Mouse (Mus musculus) liver, embryonic 12.5 days (tissue): ENCODE results near the gene Serpini1. TPM values are rescaled to one million over a fixed set of nuclear protein-coding genes. Genes with fewer than 3 reads are reported as not detected.
"Not testable (repeated sequence)": the region's sequence is repeated elsewhere in the genome, so short reads cannot be mapped to it uniquely, and the experiment has no call there.

ENCODE experiments used
- ATAC-seq: fragments of 200-750 bp; cut with Nextera tagmentation; 2 replicates; pipeline ENCODE4 v1.8.0; 2017; ENCODE audit warnings: moderate number of reproducible peaks, mild to moderate bottlenecking, moderate library complexity
- H3K27ac ChIP-seq: fragments of 300-500 bp; sonication (generic); 2 replicates; pipeline ENCODE4 v1.5.1; 2016; ENCODE audit warnings: mild to moderate bottlenecking
- H3K27me3 ChIP-seq: fragments of 300-500 bp; sonication (generic); replicated peaks from 2 replicates; pipeline ENCODE4 v1.6.1; 2016; ENCODE audit warnings: mild to moderate bottlenecking, moderate library complexity
- H3K36me3 ChIP-seq: fragments of 300-500 bp; sonication (generic); 2 replicates; pipeline ENCODE4 v1.6.1; 2016; ENCODE audit warnings: mild to moderate bottlenecking, moderate library complexity
- H3K4me1 ChIP-seq: fragments of 300-500 bp; sonication (generic); 2 replicates; pipeline ENCODE4 v1.6.1; 2016
- H3K4me2 ChIP-seq: fragments of 300-500 bp; sonication (generic); 2 replicates; pipeline ENCODE4 v1.6.1; 2016; ENCODE audit warnings: mild to moderate bottlenecking, moderate library complexity
- H3K4me3 ChIP-seq: fragments of 300-500 bp; sonication (generic); 2 replicates; pipeline ENCODE4 v1.5.1; 2016; ENCODE audit warnings: mild to moderate bottlenecking, moderate library complexity
- H3K9ac ChIP-seq: fragments of 300-500 bp; sonication (generic); 2 replicates; pipeline ENCODE4 v1.6.1; 2016; ENCODE audit warnings: mild to moderate bottlenecking, moderate library complexity
- H3K9me3 ChIP-seq: fragments of 300-500 bp; sonication (generic); replicated peaks from 2 replicates; pipeline ENCODE4 v1.6.1; 2016; ENCODE audit warnings: mild to moderate bottlenecking, moderate library complexity
- WGBS: fragments of 180-500 bp; shearing (Covaris S2); methylation state at CpG from one replicate; pipeline ENCODE4 v1.1.7; 2016; ENCODE audit not compliant: insufficient replicate concordance; 5-methylcytosine and 5-hydroxymethylcytosine counted together
- polyA plus RNA-seq: library from polyadenylated mRNA; unstranded; fragments of >200 nt; fragmentation: Nextera tagmentation; extraction: Ambion mirVana; gene quantifications from 2 replicates; pipeline ENCODE4 v1.2.1, GENCODE M21; 2016

Serpini1 gene
- polyA plus RNA-seq, 1 experiment from 2014 or later: 0.62 TPM

DNA sequence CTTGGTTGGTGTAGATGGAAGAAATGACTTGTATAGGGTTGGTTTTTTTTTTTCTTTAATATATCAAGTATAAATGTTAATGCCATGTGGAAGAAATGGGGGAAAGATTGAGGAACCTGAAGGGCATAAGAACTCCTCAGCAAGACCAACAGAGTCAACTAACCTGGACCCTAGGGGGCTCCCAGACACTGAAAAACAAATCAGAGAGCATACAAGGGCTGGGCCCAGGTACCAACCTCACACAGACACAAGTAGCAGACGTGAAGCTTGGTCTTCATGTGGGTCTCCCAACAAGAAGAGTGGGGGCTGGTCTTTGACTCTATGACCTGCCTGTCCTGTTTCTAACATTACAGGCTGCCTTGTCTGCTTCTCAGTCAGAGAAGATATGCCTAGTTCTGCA, 82.2 kb downstream of the Serpini1 start:
- no peak overlapping the region for H3K4me3 ChIP-seq
- ATAC-seq: no peak
- no peak overlapping the region for H3K9ac ChIP-seq
- no peak overlapping the region for H3K4me2 ChIP-seq
- no peaks in the 10 kb centered on the region for H3K36me3 ChIP-seq
- H3K9me3 ChIP-seq: no peaks in the 10 kb centered on the region
- H3K27me3 ChIP-seq: no peaks in the 10 kb centered on the region
- H3K4me1 ChIP-seq: no peaks in the 10 kb centered on the region
- no peak overlapping the region for H3K27ac ChIP-seq
- WGBS: 55% methylated on average over 1 of the region's 1 CpGs

DNA sequence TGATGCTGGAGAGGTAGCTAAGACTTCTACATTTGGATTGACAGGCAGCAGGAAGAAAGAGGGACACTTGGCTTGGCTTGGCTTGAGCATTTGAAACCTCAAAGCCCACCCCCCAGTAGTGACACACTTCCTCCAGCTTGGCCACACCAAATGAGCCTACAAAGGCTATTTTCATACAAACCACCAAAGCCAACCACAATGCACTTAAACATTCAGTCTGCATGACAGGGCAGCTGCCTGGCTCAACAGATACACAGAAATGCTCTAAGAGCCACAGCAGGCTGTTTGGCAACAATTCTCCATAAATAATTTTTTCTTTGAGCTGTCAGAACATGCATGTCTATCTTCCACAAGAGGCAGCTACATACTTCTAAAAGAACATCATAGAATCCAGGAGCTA, 90.2 kb downstream of the Serpini1 start:
- H3K4me1 ChIP-seq: no peaks in the 10 kb centered on the region
- no peak overlapping the region for H3K9ac ChIP-seq
- no peak overlapping the region for H3K27ac ChIP-seq
- H3K27me3 ChIP-seq: no peaks in the 10 kb centered on the region
- no peak overlapping the region for H3K4me2 ChIP-seq
- ATAC-seq: no peak
- no peaks in the 10 kb centered on the region for H3K9me3 ChIP-seq
- no peaks in the 10 kb centered on the region for H3K36me3 ChIP-seq
- no peak overlapping the region for H3K4me3 ChIP-seq

GRCm38 (mm10) chr3:75648226-75648625, 90.9 kb downstream of the Serpini1 start:
- Histone ChIP-seq H3K36me3 (no peaks in the 10 kb centered on the region), H3K9me3 (no peaks in the 10 kb centered on the region), H3K4me2 (no peak overlapping the region), H3K4me1 (no peaks in the 10 kb centered on the region), H3K27ac (no peak overlapping the region), H3K4me3 (no peak overlapping the region), H3K9ac (no peak overlapping the region), H3K27me3 (no peaks in the 10 kb centered on the region)
- ATAC-seq: no peak
- 57% methylated on average over 1 of the region's 1 CpGs for WGBS

GRCm38 (mm10) chr3:75650416-75651154, 93.2 kb downstream of the Serpini1 start:
- WGBS: 51% methylated on average over 4 of the region's 4 CpGs
- H3K4me3 ChIP-seq, H3K36me3 ChIP-seq, H3K4me1 ChIP-seq, H3K4me2 ChIP-seq, ATAC-seq, H3K9me3 ChIP-seq, H3K27me3 ChIP-seq, H3K9ac ChIP-seq, H3K27ac ChIP-seq: not testable (repeated sequence)

- H3K36me3 ChIP-seq: no peaks in the 10 kb centered on the region
- ATAC-seq: no peak
- H3K4me3 ChIP-seq: no peak overlapping the region
- H3K27ac ChIP-seq: no peak overlapping the region
- no peak overlapping the region for H3K4me2 ChIP-seq
- H3K9me3 ChIP-seq: no peaks in the 10 kb centered on the region
- no peaks in the 10 kb centered on the region for H3K4me1 ChIP-seq
- WGBS: 40% methylated on average over 2 of the region's 2 CpGs
- H3K27me3 ChIP-seq: no peaks in the 10 kb centered on the region
- H3K9ac ChIP-seq: no peak overlapping the region
Observed at GRCm38 (mm10) chr3:75651603-75652115, 94.3 kb downstream of the Serpini1 start.

- not testable (repeated sequence) for ATAC-seq, H3K27ac ChIP-seq
- 57% methylated on average over 4 of the region's 4 CpGs for WGBS
Observed at GRCm38 (mm10) chr3:75653901-75654300, 96.6 kb downstream of the Serpini1 start.

GRCm38 (mm10) chr3:75655578-75656344, 98.4 kb downstream of the Serpini1 start:
- Histone ChIP-seq H3K9ac (no peak overlapping the region), H3K36me3 (no peaks in the 10 kb centered on the region), H3K27ac (no peak overlapping the region), H3K4me2 (no peak overlapping the region), H3K4me1 (no peaks in the 10 kb centered on the region), H3K27me3 (no peaks in the 10 kb centered on the region), H3K4me3 (no peak overlapping the region), H3K9me3 (no peaks in the 10 kb centered on the region)
- ATAC-seq: no peak
- WGBS: 53% methylated on average over 6 of the region's 6 CpGs

More at GRCm38 (mm10) chr3:75653901-75654300, 96.6 kb downstream of the Serpini1 start:
- not testable (repeated sequence) for H3K9me3 ChIP-seq, H3K27me3 ChIP-seq, H3K36me3 ChIP-seq, H3K4me2 ChIP-seq, H3K9ac ChIP-seq, H3K4me1 ChIP-seq, H3K4me3 ChIP-seq

- H3K4me1 ChIP-seq: no peaks in the 10 kb centered on the region
- no peaks in the 10 kb centered on the region for H3K36me3 ChIP-seq
- no peaks in the 10 kb centered on the region for H3K9me3 ChIP-seq
- WGBS: 54% methylated on average over 3 of the region's 3 CpGs
- H3K27me3 ChIP-seq: no peaks in the 10 kb centered on the region
- no peak for ATAC-seq
- H3K9ac ChIP-seq: no peak overlapping the region
- no peak overlapping the region for H3K4me3 ChIP-seq
- H3K27ac ChIP-seq: no peak overlapping the region
- no peak overlapping the region for H3K4me2 ChIP-seq
Observed at GRCm38 (mm10) chr3:75666962-75667361, 109.6 kb downstream of the Serpini1 start.

DNA sequence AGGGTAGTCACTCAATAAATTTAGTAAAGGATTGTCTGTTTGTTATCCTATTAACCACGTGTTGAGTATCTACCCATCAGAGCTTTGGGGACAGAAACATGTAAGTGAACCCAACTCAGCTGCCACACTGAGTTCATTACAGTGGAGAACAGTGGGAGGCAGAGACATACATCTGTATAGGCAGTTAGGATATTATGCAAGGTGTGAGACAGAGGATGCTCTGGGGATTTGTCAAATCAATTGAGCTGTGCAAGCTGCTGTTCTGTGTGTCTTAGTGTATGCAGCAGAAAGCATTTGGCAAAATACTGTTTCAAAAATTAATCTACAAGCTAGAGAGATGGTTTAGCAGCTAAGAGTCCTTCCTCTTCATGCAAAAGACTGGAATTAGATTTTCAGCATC, 113.1 kb downstream of the Serpini1 start:
- Histone ChIP-seq H3K4me3 (no peak overlapping the region), H3K9me3 (no peaks in the 10 kb centered on the region)
- 38% methylated on average over 1 of the region's 1 CpGs for WGBS

DNA sequence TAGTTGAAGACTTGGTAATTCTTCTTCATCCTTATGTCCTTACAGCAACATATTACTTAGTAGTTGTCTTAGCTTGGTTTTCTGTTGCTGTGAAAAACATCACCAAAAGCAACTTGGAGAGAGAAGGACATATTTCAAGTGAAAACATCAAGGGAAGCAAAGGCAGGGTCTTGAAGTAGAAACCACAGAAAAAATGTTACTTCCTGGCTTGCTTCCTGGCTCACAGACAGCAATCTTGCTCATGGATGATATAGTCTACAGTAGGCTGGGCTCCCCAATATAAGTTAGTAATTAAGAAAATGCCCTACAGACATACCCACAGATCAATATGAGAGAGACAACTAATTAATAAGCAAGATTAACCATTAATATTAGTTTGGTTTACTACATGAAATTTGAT, 125.5 kb downstream of the Serpini1 start:
- Histone ChIP-seq H3K4me3 (no peak overlapping the region), H3K27me3 (no peaks in the 10 kb centered on the region), H3K4me1 (no peaks in the 10 kb centered on the region), H3K9ac (no peak overlapping the region), H3K9me3 (no peaks in the 10 kb centered on the region), H3K27ac (no peak overlapping the region), H3K4me2 (no peak overlapping the region), H3K36me3 (no peaks in the 10 kb centered on the region)
- no peak for ATAC-seq

More for the DNA sequence above, 113.1 kb downstream of the Serpini1 start:
- H3K9ac ChIP-seq: no peak overlapping the region
- H3K4me1 ChIP-seq: no peaks in the 10 kb centered on the region
- ATAC-seq: no peak
- no peak overlapping the region for H3K4me2 ChIP-seq
- no peaks in the 10 kb centered on the region for H3K36me3 ChIP-seq
- H3K27me3 ChIP-seq: no peaks in the 10 kb centered on the region
- no peak overlapping the region for H3K27ac ChIP-seq

DNA sequence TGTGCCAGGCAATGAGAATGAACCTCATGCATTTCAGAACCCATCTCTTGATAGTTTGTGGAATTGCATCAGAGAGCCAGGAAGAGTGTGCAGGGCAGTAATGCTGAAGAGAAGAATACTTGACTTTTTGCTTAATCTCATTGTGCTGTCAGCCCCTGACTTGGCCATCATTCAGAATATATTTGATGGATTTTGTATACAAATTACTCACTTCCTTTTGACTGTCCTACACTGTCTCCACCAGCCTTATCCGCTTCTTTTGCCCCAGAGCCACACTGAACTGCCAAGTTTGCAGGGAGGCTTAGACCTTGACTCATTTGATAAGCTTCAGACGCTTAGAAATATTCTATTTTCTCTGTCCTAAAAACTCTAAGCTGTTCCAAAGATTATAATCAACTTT, 129.4 kb downstream of the Serpini1 start:
- Histone ChIP-seq H3K4me2 (no peak overlapping the region), H3K9me3 (no peaks in the 10 kb centered on the region), H3K36me3 (no peaks in the 10 kb centered on the region), H3K4me1 (no peaks in the 10 kb centered on the region), H3K27me3 (no peaks in the 10 kb centered on the region), H3K4me3 (no peak overlapping the region), H3K9ac (no peak overlapping the region), H3K27ac (no peak overlapping the region)
- 41% methylated on average over 2 of the region's 2 CpGs for WGBS
- ATAC-seq: no peak

- no peaks in the 10 kb centered on the region for H3K4me1 ChIP-seq
- no peaks in the 10 kb centered on the region for H3K36me3 ChIP-seq
- no peaks in the 10 kb centered on the region for H3K9me3 ChIP-seq
- ATAC-seq: no peak
- H3K4me2 ChIP-seq: no peak overlapping the region
- WGBS: 51% methylated on average over 3 of the region's 3 CpGs
- H3K27me3 ChIP-seq: no peaks in the 10 kb centered on the region
- H3K9ac ChIP-seq: no peak overlapping the region
- H3K27ac ChIP-seq: no peak overlapping the region
- H3K4me3 ChIP-seq: no peak overlapping the region
Observed at GRCm38 (mm10) chr3:75687187-75687825, 130.0 kb downstream of the Serpini1 start.
